Mouse (Mus musculus) kidney, postnatal 14 days (tissue): ENCODE results near the gene Hamp.
A peak's percentile ranks its signal among the peaks of the same experiment; 100 is the strongest.

Source experiments
- DNase-seq: peaks from one replicate; pipeline ENCODE4 v3.0.0; 2022; ENCODE audit warnings: mixed read lengths

The Hamp gene

DNA sequence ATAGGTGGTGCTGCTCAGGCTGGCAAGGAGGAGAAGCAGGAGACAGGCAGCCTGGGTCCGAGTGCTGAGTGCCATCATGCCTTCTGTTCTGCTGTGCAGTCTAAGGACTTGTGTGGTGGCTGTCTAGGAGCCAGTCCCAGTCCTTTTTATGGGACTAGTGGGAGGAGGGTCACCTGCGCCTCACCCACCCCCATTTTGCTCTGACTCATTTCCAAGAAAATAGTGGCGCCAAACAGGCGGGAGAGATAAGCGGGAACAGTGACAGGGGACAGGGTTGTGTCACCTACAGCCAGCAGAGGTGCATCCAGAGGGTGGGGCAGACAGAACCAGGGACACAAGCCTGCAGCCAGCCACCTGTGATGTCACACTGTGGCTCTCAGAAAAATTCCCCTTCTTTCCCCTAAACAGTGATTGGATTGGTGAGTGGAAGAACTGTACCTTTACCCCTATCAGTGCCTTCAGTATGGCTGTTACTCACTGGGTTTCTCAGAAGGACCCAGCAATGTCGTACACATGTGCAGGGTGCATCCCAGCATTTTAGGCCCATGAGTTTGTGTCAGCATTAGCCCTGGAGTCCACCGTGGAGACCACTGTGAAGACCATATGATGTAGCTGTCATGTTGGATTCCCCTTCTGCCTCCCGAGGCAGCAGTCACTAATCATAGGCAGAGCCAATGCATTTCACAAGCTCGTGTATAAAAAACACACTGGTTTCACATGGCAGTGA is at the start of gene Hamp:
Hamp (minus strand) TSS at position 124 of the 727 bp plus-strand sequence.
- DNase-seq: no peak

GRCm38 (mm10) chr7:30992148-30992547 is 48.3 kb upstream of the Hamp start:
- DNase-seq: no peak

DNA sequence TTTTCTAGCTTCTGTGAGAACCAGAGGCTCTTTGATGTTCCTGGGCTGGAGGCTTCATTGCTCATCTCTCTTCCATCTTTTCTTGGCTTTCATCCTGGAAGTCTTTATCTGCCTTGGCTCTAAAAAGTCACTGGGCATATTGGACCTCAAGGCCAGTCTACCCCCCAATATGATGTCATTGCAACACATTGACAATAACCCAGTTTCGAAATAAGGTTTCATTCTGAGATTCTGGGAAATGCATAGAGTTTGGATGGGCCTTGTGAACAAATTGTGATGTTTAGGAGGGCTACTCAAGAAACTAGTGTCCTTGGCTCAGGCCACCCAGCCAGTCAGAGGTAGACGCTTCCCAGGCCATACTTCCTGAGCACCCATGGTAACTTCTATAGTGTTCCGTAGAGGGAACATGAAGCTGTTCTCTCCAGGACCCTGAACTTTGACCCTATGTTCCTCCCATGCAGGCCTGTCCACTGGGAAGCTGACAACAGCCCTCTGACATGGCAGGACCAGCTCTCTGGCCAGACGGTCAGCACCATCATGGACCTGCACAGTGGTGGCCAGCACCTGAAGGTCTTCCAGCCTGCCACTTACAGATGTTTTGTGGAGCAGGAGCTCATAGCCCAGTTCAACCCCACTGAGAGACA is 44.8 kb upstream of the Hamp start:
- no peak for DNase-seq

DNA sequence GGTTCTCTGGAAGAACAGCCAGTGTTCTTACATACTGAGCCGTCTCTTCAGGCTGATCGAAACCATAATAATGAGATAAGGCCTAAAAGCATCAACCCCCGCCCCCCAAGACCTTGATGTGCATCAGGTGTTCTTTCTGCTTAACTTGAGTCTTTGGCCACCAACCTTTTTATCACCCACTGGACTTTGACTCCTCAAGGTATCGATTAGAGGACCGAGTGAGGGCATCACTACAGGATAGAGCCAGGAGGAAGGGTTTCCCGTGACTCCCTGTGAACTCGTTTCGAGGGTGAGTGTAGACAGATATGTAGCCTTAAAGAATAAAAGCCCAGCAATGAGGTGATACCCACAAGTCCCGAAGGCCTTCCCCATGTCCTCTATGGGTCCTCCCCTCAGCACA is 41.5 kb upstream of the Hamp start:
- no peak for DNase-seq

GRCm38 (mm10) chr7:30981703-30982102 is 37.9 kb upstream of the Hamp start:
- no peak for DNase-seq

DNA sequence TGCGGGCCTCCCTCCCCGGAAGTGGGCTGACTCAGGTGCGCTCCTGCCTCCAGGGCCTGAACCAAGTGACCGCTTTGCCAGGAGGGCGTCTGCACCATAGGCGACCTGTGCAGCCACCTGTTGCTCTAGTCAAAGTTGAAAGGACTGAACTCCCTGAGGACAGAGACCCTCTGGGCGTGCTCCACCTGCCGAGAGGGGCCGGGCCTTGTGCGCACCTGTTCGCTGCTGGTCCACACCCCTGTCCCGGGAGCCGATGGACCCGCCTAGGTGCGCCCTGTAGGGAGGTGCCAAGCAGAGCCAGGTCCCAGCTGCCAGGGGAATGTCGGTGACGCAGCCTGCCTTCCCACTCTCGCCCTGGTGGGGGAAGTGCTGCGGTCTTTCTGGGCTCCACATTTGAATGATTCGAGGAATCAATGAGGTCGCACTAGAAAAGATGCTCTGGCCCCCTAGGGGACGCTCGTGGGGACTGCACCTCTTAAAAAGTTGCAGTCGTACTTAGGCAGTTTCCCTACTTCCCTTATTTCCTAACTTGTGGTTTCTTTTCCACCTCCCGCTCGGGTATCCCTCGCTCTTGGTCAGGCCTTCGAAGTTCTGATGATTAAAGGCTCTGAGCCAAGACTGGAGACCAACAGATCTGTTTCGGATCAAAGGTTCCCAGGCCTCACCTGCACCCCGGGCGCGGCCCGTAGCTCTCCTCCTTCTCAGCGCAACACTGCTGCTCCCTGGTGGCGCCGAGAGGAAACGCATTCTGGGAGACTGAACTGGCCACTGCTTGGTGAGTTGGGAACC is 29.9 kb upstream of the Hamp start, which contains the start of gene Fam187b:
Fam187b (plus strand) TSS at position 290 of the 789 bp plus-strand sequence.
- DNase-seq: peak; percentile 92

DNA sequence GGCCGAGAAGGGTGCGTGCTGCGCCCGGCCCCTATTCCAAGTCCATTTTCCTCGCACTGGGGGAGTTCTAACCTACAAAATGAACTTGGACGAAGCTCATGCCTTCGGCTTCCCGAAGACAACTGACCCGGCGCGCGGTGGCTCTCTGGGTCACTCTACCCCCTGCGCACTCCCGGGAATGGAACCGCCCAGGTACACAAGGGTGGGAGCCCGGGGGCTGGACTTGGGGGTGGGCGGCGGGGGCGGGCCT is 29.3 kb upstream of the Hamp start, which contains the start of gene Lsr:
Lsr (minus strand) TSS at position 214 of the 250 bp plus-strand sequence.
- no peak for DNase-seq

DNA sequence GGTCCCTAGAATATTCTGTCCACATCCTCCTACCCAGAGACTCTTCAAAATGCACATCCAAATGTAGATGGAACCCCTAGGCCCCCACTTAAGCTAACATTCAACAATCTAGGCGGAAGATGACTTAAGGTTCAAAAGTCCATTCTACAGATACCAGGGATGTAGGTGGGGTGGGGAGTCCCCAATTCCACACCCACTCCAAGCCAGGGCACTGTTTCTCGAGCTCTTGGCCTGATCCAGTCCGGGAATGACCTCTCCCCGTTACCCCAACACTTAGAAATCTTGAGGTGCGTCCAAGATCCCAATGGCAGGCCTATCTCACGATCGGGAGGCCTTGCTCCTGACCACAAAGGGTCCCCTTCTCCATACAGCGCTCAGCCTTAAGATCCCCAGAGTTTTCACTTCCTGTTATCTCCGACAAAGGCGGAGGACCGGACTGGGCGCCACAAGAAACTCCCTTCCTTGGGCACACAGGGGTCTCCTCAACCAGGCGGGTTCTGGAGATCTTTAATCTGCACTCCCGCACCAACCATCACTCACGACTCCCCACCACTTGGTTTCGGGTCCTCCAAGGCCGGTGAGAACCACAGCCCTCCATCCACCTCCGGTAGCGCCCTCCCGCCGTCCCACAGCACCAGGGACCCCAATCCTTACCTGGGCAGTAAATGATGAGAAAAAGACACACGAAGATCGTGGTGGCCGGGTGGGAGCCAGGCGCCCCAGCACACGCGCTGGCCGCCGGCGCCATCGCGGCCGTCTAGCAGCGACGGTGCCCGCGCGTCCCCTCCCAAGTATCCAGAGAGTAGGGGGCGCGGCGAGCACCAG is 28.8 kb upstream of the Hamp start:
- DNase-seq: no peak

DNA sequence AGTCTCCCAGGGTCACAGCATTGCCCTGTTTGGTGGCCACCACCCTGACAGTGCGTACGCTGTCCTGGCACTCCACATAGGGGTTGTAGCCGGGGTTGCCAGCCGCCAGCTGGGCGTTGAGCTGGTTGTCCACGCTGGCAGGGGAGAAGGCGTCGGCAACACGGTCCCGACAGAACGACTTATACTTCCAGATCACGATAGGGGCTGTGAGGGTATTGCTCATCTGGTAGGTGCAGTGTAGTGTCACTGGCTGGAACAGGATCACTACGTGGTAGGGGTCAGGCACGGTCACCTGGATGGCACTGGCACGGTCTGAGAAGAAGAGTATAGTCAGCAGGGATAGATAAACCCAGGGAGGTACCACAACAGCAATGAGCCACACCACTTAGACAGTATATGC is 28.1 kb upstream of the Hamp start:
- no peak for DNase-seq

GRCm38 (mm10) chr7:30969174-30969573 is 25.3 kb upstream of the Hamp start:
- no peak for DNase-seq

GRCm38 (mm10) chr7:30968611-30969010 is 24.8 kb upstream of the Hamp start:
- DNase-seq: no peak

- no peak for DNase-seq
Observed at GRCm38 (mm10) chr7:30966657-30967056, 22.8 kb upstream of the Hamp start.

DNA sequence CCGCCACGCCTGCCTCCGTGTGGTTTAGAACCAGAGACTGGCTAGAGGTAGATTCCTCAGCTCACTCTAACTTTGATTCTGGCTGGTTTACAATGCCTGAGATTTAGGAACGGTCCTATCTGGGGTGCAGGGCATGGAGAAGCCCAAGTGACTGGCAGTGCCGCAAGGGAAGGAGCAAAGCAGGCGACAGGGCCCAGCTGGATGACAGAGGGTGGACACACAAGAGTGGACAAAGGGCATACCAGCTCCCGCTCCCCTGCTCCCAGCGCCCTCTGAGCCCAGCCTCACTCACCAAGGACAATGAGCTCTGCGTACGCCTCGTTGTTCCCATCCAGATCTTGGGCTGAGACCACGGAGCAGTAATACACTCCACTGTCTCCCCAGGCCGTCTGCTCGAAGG is 21.8 kb upstream of the Hamp start:
- no peak for DNase-seq

DNA sequence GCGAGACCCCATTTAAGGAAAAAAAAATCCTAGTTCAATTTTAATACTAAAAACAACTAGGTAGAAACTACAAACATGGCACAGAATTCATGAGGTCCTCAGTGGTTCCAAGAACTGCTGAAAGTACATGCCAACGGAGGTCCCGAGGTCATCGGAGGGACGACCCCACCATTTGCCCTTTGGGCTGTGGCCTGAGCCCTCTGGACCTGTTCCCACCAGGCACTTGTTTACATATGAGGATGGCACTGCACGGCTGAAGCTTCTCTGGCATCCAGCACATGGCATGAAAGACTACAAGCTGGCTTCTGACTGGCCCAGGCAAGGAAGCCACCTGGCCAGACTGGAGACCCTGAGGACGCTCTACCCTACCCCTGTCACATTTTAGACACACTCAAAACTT is 20.5 kb upstream of the Hamp start:
- no peak for DNase-seq

DNA sequence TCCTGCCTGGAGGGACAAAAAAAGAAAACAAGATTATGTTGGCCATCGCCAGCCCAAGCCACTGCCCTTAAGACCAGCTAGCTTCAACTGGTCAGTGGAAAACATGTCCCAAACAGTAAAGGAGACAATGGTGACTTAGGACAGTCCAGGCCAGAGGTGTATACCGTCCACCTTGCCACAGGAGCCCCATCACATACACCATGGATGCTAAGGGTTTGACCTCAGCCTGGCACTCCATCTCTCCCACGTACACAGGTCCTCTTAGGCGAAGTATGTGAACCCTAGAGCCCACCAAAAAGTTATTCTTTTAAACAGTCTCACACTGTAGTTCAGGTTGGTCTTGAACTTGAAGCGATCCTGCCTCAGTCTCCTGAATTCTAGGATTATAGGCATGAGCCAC is 19.0 kb upstream of the Hamp start:
- no peak for DNase-seq

GRCm38 (mm10) chr7:30959786-30960349 is 16.0 kb upstream of the Hamp start:
- DNase-seq: no peak

DNA sequence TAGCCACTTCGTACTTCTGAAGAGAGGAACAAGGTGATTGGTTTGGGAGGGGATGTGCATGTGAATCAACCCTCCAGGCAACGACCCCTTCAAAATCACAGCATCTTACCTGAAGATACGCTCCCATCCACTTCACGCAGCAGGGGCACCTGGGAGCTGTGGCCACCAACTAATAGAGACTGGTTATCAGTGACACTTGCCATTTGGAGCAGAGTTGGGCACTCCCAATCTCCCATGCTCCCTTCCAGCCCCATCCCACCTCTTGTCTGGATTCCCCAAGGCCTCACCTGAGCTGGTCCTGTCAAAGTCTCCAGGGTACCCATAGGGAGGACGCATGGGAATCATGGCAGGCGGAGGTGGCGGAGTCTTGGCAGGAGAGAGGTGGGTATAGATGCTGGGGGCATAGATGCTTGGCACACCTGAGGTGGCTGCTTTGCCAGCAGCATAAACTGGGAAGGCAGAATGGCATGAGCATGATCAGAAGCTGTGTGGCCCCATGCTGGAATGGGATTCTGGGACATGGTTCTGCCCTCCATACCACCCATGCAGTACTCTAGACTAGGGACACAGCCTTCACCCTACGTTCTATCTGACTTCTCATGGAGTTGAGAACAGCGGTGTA is 15.1 kb upstream of the Hamp start:
- DNase-seq: no peak

DNA sequence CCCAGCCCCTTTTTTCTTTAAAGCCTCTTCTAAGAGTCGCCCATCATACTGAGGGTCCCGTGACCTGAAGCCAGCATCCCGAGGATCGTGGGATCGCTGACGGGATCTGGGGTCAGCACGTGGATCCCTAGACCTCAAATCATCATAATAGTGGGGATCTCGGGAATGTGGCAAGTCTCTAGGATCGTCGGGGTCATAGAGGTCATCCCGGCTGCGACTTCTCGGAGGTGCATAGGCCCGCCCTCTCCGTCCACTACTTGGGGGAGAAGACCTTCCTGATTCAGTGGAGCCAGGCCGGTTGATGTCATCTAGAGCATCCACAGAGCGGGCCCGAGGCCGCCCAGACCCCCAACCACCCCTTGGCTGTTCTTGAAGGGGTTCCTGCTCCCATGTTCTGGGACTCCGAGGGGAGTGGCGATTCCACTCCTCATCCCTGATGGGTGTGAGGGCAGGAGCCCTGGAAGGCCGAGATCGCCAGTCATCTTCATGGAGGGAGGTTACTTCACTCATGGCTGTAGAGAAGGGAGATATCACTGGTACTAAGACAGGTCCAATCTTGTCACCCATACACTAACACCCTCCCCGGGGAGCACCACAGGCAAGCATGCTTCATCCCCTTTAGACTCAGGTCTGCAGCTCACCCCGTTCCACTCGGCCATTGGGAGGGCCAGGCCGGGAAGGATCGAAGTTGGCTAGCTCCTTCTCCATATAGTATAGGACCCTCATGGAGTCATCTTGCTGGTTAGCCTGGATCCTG is 14.5 kb upstream of the Hamp start:
- peak; percentile 29 for DNase-seq

- DNase-seq: peak; percentile 95
Observed at GRCm38 (mm10) chr7:30957367-30957783, 13.5 kb upstream of the Hamp start.

- peak; percentile 89 for DNase-seq
Observed at GRCm38 (mm10) chr7:30956756-30957366, 13.0 kb upstream of the Hamp start, which contains the start of gene Usf2. Gene Usf2, minus strand, starts transcription at chr7:30956803.

DNA sequence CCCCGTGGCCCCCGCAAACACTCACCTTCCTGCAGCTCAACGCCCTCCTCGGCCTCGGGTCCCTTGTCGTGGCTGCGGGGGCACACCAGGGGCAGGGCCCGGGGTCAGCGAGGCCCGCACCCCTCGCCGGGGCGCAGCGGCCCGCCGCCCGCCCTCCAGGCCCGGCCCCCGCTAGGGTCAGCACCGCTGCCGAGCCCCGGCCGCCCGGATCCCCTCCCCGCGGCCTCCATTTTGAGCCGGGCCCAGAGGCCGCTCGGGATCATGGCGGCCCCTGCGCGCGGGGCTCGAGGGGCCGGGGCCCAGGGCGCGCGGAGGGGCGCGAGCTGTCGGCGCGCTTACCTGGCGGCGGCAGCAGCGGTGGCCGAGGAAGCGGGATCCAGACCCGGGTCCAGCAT is 12.5 kb upstream of the Hamp start:
- peak; percentile 69 for DNase-seq
